ENCODE assay signal across 1 mouse cellular context in the genomic region with DNA sequence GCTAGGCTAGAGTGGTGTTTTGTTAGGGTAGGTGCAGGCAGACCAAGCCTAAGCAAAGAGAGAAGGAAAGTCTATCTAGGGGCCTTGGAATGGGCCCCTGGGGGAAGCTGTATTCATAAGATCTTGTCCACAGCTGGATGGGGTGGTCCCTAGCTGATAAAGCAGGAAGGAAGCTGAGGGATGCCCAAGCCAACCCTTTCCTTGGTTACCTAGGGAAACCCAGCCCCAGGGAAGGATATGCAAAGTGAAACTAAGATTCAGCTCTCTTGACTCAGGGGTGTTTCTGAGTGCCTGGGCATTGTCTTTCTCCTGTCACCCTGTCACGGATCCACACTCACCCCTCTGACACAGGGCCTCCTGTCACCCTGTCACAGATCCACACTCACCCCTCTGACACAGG.
TF ChIP-seq lines count a peak whose summit lies in the region.

No protein-coding gene starts in this region.

TF ChIP-seq in MEL, 35 proteins besides CTCF, POLR2A, EP300 and RAD21:
- TF ChIP-seq TBP (IDR thresholded peaks at IDR 0.05; ENCODE audit: low read depth, low read length) (no peak), POLR2AphosphoS5 (IDR thresholded peaks at IDR 0.05; ENCODE audit: borderline replicate concordance, low read depth, low read length) (no peak), NRF1 (IDR thresholded peaks at IDR 0.05; ENCODE audit: insufficient read depth, low read depth, low read length, poor library complexity, severe bottlenecking) (no peak), CHD2 (IDR thresholded peaks at IDR 0.05; ENCODE audit: low read length) (no peak), POLR2AphosphoS2 (IDR thresholded peaks at IDR 0.05; ENCODE audit: low read length) (no peak), SMC3 (IDR thresholded peaks at IDR 0.05; ENCODE audit: low read depth, low read length) (no peak), MAFK (IDR thresholded peaks at IDR 0.05; ENCODE audit: borderline replicate concordance, low read depth, low read length) (no peak), ZMIZ1 (IDR thresholded peaks at IDR 0.05; ENCODE audit: low read depth, low read length) (no peak), TAL1 (IDR thresholded peaks at IDR 0.05; ENCODE audit: low read length) (no peak), KAT2A (conservative IDR thresholded peaks at IDR 0.05; ENCODE audit: low read depth, low read length) (no peak), CHD1 (IDR thresholded peaks at IDR 0.05; ENCODE audit: low read depth, low read length) (no peak), ETS1 (IDR thresholded peaks at IDR 0.05; ENCODE audit: low read depth, low read length) (no peak), ZKSCAN1 (IDR thresholded peaks at IDR 0.05; ENCODE audit: low read depth, low read length) (no peak), MAX (IDR thresholded peaks at IDR 0.05; ENCODE audit: low read length) (no peak), ZNF384 (IDR thresholded peaks at IDR 0.05; ENCODE audit: low read depth, low read length) (no peak), USF1 (IDR thresholded peaks at IDR 0.05; ENCODE audit: low read depth, low read length) (no peak), MYC (IDR thresholded peaks at IDR 0.05; ENCODE audit: low read depth, low read length) (no peak), GATA1 (IDR thresholded peaks at IDR 0.05; ENCODE audit: low read depth, low read length) (no peak)
